Mouse (Mus musculus): Measurements from ENCODE around the gene Defb30.

DNA sequence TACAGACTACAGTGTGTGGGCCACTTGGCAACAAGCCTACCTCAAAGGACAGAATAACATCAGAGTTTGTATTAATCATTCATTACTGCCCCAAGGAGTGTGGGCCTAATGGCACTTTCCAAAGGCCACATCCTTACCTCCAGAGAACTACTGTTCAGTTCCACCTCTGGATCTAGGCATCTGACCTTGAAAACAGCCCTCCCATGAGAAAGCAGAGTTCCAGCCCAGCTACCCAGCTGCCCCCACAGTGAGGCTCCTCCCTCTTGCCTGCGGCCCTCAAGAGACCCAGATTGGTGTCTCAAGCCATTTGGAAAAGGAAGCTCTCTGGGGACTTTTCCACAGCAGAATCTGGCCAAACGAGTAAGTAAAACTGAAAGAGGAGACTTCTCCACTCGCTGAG lies 3.1 kb downstream of the Defb30 start, which contains the start of gene Defb42:
- TF ChIP-seq USF1 (IDR thresholded peaks at IDR 0.05; ENCODE audit: low read depth) (no peak), REST (IDR thresholded peaks at IDR 0.05; ENCODE audit: insufficient read depth, insufficient read length) (no peak), TCF12 (IDR thresholded peaks at IDR 0.05; ENCODE audit: insufficient read depth, poor library complexity, severe bottlenecking) (no peak), MAX (IDR thresholded peaks at IDR 0.05; ENCODE audit: low read depth) (no peak), POLR2A (IDR thresholded peaks at IDR 0.05; ENCODE audit: insufficient read length, low read depth) (no peak)
